ENCODE assay signal across 31 mouse cellular contexts in genomic region chr1:90028305-90028704, GRCm38 (mm10). TPM values are rescaled to one million over a fixed set of nuclear protein-coding genes. Genes with fewer than 3 reads are reported as not detected.
DNase-seq lines count a peak whose midpoint lies in the region; ATAC-seq and TF ChIP-seq lines count a peak whose summit lies in the region.
"Had no signal": no experiment of that assay in that cellular context is flagged by ENCODE, and none has a peak within 500 bp of the region (broad histone marks: within the 10 kb centered on the region; RNA-seq: fewer than 3 reads in every experiment).

No protein-coding gene starts in this region.

- WGBS in cerebellum, adult 2 months = 25% methylated on average over 2 of the region's 2 CpGs
- 58% methylated on average over 2 of the region's 2 CpGs for WGBS in kidney, embryonic 16.5 days
- WGBS in liver, embryonic 11.5 days = 63% methylated on average over 2 of the region's 2 CpGs

- H3K9ac ChIP-seq in kidney, embryonic 16.5 days (replicated peaks; ENCODE audit: low read length) = no peak overlapping the region
- H3K9ac ChIP-seq in liver, embryonic 11.5 days (ENCODE audit: low read depth, low read length) = no peak overlapping the region
- H3K9ac ChIP-seq: heart, embryonic 12.5 days; hindbrain, embryonic 14.5 days; liver, embryonic 13.5 days; neural tube, embryonic 15.5 days had no signal

- DNase-seq in cerebellum, postnatal 10 days = peak; percentile 58 to 69
- no peak for DNase-seq in cerebellum, adult 2 months
- peak; percentile 33 for DNase-seq in kidney, postnatal 10 days
- peak; percentile 8 for DNase-seq in urinary bladder, postnatal 14 days (ENCODE audit: low spot score)
- no peak for DNase-seq in urinary bladder, postnatal 4 days (ENCODE audit: low spot score in 2 of 2)
- DNase-seq in liver, embryonic 11.5 days (ENCODE audit: low spot score) = no peak
- DNase-seq in Muller cell, postnatal 12 days (ENCODE audit: inconsistent ontology term) = no peak
- DNase-seq: adrenal gland, postnatal 25 days; cerebellum, adult 9-10 months; gastrocnemius, adult 2 months; heart, adult 2 months; heart, postnatal 4 days; kidney, adult 2 months; liver, embryonic 13.5 days; lung, adult 18-20 months; lung, postnatal 14 days; midbrain, embryonic 14.5 days; retina, postnatal 1 day; right cerebral cortex, postnatal 14 days; thymus, postnatal 25 days had no signal

- no peak overlapping the region for H3K4me3 ChIP-seq in cerebellum, adult 2 months (replicated peaks; ENCODE audit: insufficient read depth, low read depth, low read length)
- no peak overlapping the region for H3K4me3 ChIP-seq in kidney, embryonic 16.5 days (ENCODE audit: low read length)
- no peak overlapping the region for H3K4me3 ChIP-seq in liver, embryonic 11.5 days (ENCODE audit: low read depth, low read length)
- H3K4me3 ChIP-seq: erythroblast, embryonic 14.5 days; gastrocnemius, adult 2 months; heart, adult 2 months; heart, embryonic 12.5 days; liver, embryonic 13.5 days; neural tube, embryonic 15.5 days had no signal

- H3K4me1 ChIP-seq in cerebellum, adult 2 months (ENCODE audit: control insufficient read depth, insufficient read depth, low read length) = no peaks in the 10 kb centered on the region
- H3K4me1 ChIP-seq in kidney, embryonic 16.5 days (ENCODE audit: insufficient read depth, low read length) = no peaks in the 10 kb centered on the region
- H3K4me1 ChIP-seq in liver, embryonic 11.5 days (replicated peaks; ENCODE audit: control insufficient read depth, insufficient read depth, low read length) = no peaks in the 10 kb centered on the region
- H3K4me1 ChIP-seq: heart, embryonic 12.5 days; liver, embryonic 13.5 days; neural tube, embryonic 15.5 days had no signal

- no peaks in the 10 kb centered on the region for H3K9me3 ChIP-seq in kidney, embryonic 16.5 days (ENCODE audit: low read length)
- no peaks in the 10 kb centered on the region for H3K9me3 ChIP-seq in liver, embryonic 11.5 days (ENCODE audit: control insufficient read depth, low read length)
- H3K9me3 ChIP-seq: heart, embryonic 12.5 days; liver, embryonic 13.5 days; neural tube, embryonic 15.5 days had no signal

- TF ChIP-seq POLR2A in cerebellum, adult 2 months (IDR thresholded peaks at IDR 0.05; ENCODE audit: borderline replicate concordance, insufficient read depth, low read length) = no peak

- H3K4me2 ChIP-seq in kidney, embryonic 16.5 days (replicated peaks; ENCODE audit: low read depth, low read length) = no peak overlapping the region
- no peak overlapping the region for H3K4me2 ChIP-seq in liver, embryonic 11.5 days
- H3K4me2 ChIP-seq: heart, embryonic 12.5 days; hindbrain, embryonic 14.5 days; liver, embryonic 13.5 days; neural tube, embryonic 15.5 days had no signal

- no peaks in the 10 kb centered on the region for H3K27me3 ChIP-seq in cerebellum, adult 2 months (ENCODE audit: control insufficient read depth, insufficient read depth, low read length)
- no peaks in the 10 kb centered on the region for H3K27me3 ChIP-seq in kidney, embryonic 16.5 days (ENCODE audit: insufficient read depth, low read length)
- no peaks in the 10 kb centered on the region for H3K27me3 ChIP-seq in liver, embryonic 11.5 days (replicated peaks; ENCODE audit: control insufficient read depth, insufficient read depth, low read length)
- H3K27me3 ChIP-seq: liver, embryonic 13.5 days; neural tube, embryonic 15.5 days had no signal

- no peak for TF ChIP-seq CTCF in cerebellum, adult 2 months (IDR thresholded peaks at IDR 0.05; ENCODE audit: borderline replicate concordance, insufficient read depth, low read depth, low read length)

- no peak overlapping the region for H3K27ac ChIP-seq in cerebellum, adult 2 months (ENCODE audit: insufficient read depth, low read length)
- no peak overlapping the region for H3K27ac ChIP-seq in kidney, embryonic 16.5 days (ENCODE audit: low read length)
- H3K27ac ChIP-seq in liver, embryonic 11.5 days (ENCODE audit: low read depth, low read length) = no peak overlapping the region
- H3K27ac ChIP-seq: gastrocnemius, adult 2 months; heart, adult 2 months; hindbrain, embryonic 14.5 days; liver, embryonic 13.5 days; neural tube, embryonic 15.5 days had no signal

- ATAC-seq in kidney, embryonic 16.5 days (ENCODE audit: low FRiP score, low TSS enrichment) = no peak
- no peak for ATAC-seq in liver, embryonic 11.5 days (replicated peaks; ENCODE audit: low FRiP score)
- ATAC-seq: forebrain, embryonic 16.5 days; inflammation-experienced regulatory T-cells, adult 6 months had no signal

- no peaks in the 10 kb centered on the region for H3K36me3 ChIP-seq in kidney, embryonic 16.5 days (ENCODE audit: insufficient read depth, low read length)
- no peaks in the 10 kb centered on the region for H3K36me3 ChIP-seq in liver, embryonic 11.5 days (ENCODE audit: control insufficient read depth, insufficient read depth, low read length)
- H3K36me3 ChIP-seq: heart, embryonic 12.5 days; liver, embryonic 13.5 days; neural tube, embryonic 15.5 days had no signal

RNA-seq across cellular contexts. Expression of gene Asb18, which starts 13.8 kb away (rescaled TPM):
- 1.3 and 1.5 TPM in 2 replicates for polyA plus RNA-seq in cerebellum, adult 2 months (2012; rRNA removed)
- not detected in 2 replicates for polyA plus RNA-seq in kidney, embryonic 16.5 days (2015; fragmentation: Nextera tagmentation; extraction: Ambion mirVana)
- polyA plus RNA-seq in liver, embryonic 11.5 days (2014; fragmentation: Nextera tagmentation; extraction: Ambion mirVana) = not detected in 2 replicates
- polyA plus RNA-seq: C2C12; erythroblast, embryonic 14.5 days; forebrain, embryonic 11.5 days; inflammation-experienced regulatory T-cells, adult 6 months; liver, embryonic 13.5 days; small intestine, adult 2 months; stomach, embryonic 14.5 days had no signal

Comparison
In these comparisons a context has a peak if more than half of its experiments do, and no peak if none do; other contexts are left out.
1. DNase-seq: peak in cerebellum, postnatal 10 days (2 of 2), kidney, postnatal 10 days (single experiment) and urinary bladder, postnatal 14 days (single experiment); none in cerebellum, adult 2 months (0 of 2), urinary bladder, postnatal 4 days (0 of 2), liver, embryonic 11.5 days (single experiment) and Muller cell, postnatal 12 days (single experiment).